ENCODE assay signal across 9 mouse cellular contexts in the genomic region with DNA sequence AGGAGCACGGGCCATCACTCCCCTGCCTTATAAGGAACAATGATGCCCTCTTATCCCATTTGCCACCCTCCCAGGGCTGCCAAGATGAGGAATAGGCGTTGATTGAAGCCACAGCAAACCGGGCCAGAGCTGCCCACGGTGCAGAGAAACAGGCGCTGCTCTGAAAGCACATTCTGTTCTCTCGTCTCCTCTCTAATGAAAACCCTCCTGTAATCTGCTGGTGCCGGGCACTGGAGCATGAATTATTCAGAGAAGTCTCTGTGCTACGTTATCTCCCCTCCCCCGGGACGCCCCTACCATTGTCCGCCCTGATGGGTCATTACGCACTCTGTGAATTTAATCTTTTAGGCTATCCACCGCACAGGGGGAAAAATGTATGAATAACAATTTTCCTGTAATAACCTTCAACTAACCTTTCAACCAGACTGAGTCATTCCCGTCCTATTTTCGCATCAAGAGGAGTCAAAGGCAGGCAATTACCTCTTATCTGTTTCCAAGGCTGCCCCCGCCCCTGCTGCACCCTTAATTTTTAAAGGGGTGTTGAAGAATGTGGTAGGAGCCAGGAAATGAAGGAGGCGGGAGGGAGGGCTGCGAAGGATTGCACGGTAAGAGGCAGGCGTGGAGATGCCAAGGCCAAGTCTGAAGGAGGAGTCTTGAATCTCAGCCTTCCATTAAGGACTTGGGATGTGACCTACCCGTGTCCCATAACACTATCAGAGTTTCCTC.
DNase-seq lines count a peak whose midpoint lies in the region; TF ChIP-seq lines count a peak whose summit lies in the region.
"Had no signal": no experiment of that assay in that cellular context is flagged by ENCODE, and none has a peak within 500 bp of the region (broad histone marks: within the 10 kb centered on the region; RNA-seq: fewer than 3 reads in every experiment).

No protein-coding gene starts in this region.

- H3K9me3 ChIP-seq in hindbrain, embryonic 10.5 days, result peaks cover 8% of the 10 kb centered on the region; the same call in 1 of the 2 replicates

- no peak for TF ChIP-seq POLR2A in brain, embryonic 14.5 days (IDR thresholded peaks at IDR 0.05; ENCODE audit: borderline replicate concordance, extremely low read depth, insufficient read depth, insufficient read length, poor library complexity, severe bottlenecking)

- peak; percentile 72 for DNase-seq in ZHBTc4 (ENCODE audit: low read depth, low spot score)
- peak; percentile 95 for DNase-seq in brain, embryonic 14.5 days (ENCODE audit: low read depth)
- peak; percentile 53 for DNase-seq in hindbrain, embryonic 10.5 days (ENCODE audit: low spot score)
- DNase-seq in left cerebral cortex, postnatal 25 days (ENCODE audit: low spot score in 2 of 2), result peak; percentile 74 to 82
- DNase-seq in right cerebral cortex, postnatal 25 days, result peak; percentile 51
- DNase-seq in thymus, adult 18-20 months, result no peak
- DNase-seq in gastrocnemius, postnatal 14 days, result no peak
- DNase-seq in heart, adult 11 months, result no peak

- peaks cover 30% of the 10 kb centered on the region for H3K4me1 ChIP-seq in hindbrain, embryonic 10.5 days (replicated peaks)

- peak overlapping the region; percentile 73 for H3K27ac ChIP-seq in hindbrain, embryonic 10.5 days

- TF ChIP-seq CTCF in brain, embryonic 14.5 days (IDR thresholded peaks at IDR 0.05; ENCODE audit: borderline replicate concordance, extremely low read depth, insufficient read depth, insufficient read length), result no peak

- peaks cover 12% of the 10 kb centered on the region for H3K27me3 ChIP-seq in hindbrain, embryonic 10.5 days (ENCODE audit: insufficient read depth, poor library complexity, severe bottlenecking)

- 38% methylated on average over 21 of the region's 21 CpGs for WGBS in hindbrain, embryonic 10.5 days

- no peaks in the 10 kb centered on the region for H3K36me3 ChIP-seq in hindbrain, embryonic 10.5 days

- peak overlapping the region; percentile 21; the same call in 1 of the 2 replicates for H3K4me3 ChIP-seq in hindbrain, embryonic 10.5 days
- H3K4me3 ChIP-seq: myocyte had no signal

- intact Hi-C loops in left cerebral cortex, postnatal 25 days (cut with DNase I), result loop anchor here (5.0 kb wide), 1 partner anchor 201 kb away; the partner anchor contains the start of gene Tle3
- intact Hi-C loops in gastrocnemius, postnatal 14 days (cut with DNase I; ENCODE audit: low total_unique reads), result no loop called here

Comparison
In these comparisons a context has a peak if more than half of its experiments do, and no peak if none do; other contexts are left out.
1. DNase-seq: peak in ZHBTc4 (single experiment), brain, embryonic 14.5 days (single experiment), hindbrain, embryonic 10.5 days (single experiment), left cerebral cortex, postnatal 25 days (2 of 2) and right cerebral cortex, postnatal 25 days (single experiment); none in thymus, adult 18-20 months (0 of 2), gastrocnemius, postnatal 14 days (single experiment) and heart, adult 11 months (single experiment).